Mouse (Mus musculus) olfactory bulb, adult 2 months (tissue): ENCODE data around the gene Il12rb2.

Experiments used
- CTCF ChIP-seq: fragments of 200-500 bp; IDR thresholded peaks from 2 replicates; pipeline ENCODE4 v1.5.1; 2012; ENCODE audit warnings: low read depth, mild to moderate bottlenecking, low read length, moderate library complexity; ENCODE audit not compliant: insufficient read depth
- POLR2A ChIP-seq: fragments of 200-500 bp; IDR thresholded peaks from 2 replicates; pipeline ENCODE4 v1.6.1; 2012; ENCODE audit warnings: mild to moderate bottlenecking, low read depth, low read length, moderate library complexity; ENCODE audit not compliant: insufficient read depth

- no peak for TF ChIP-seq CTCF
- TF ChIP-seq POLR2A = no peak
Observed at GRCm38 (mm10) chr6:67296126-67296525, 79.9 kb downstream of the Il12rb2 start.
